Mouse (Mus musculus): Measurements from ENCODE around the gene Ahctf1.

GRCm38 (mm10) chr1:179828900-179829299 is 25.4 kb upstream of the Ahctf1 start:
- no peak for TF ChIP-seq CTCF (IDR thresholded peaks at IDR 0.05 in 2 of 3, conservative IDR thresholded peaks at IDR 0.05 in 1 of 3; ENCODE audit: control insufficient read depth in 1 of 3, insufficient read depth in 1 of 3, low read depth in 2 of 3, low read length in 3 of 3, poor library complexity in 1 of 3, severe bottlenecking in 1 of 3)
- no peak for TF ChIP-seq CHD2 (IDR thresholded peaks at IDR 0.05; ENCODE audit: low read length)

All from MEL (cell line).